Mouse (Mus musculus) liver, embryonic 11.5 days (tissue): ENCODE data around the gene Akap4. TPM values are rescaled to one million over a fixed set of nuclear protein-coding genes. Genes with fewer than 3 reads are reported as not detected.

Source experiments
- ATAC-seq: fragments of 200-750 bp; cut with Nextera tagmentation; replicated peaks from 2 replicates; pipeline ENCODE4 v1.8.0; 2017; ENCODE audit warnings: moderate number of reproducible peaks, mild to moderate bottlenecking, moderate TSS enrichment, moderate library complexity; ENCODE audit not compliant: low FRiP score
- DNase-seq: peaks from one replicate; pipeline ENCODE4 v3.0.0-alpha.2; 2017; ENCODE audit warnings: low spot score
- H3K27ac ChIP-seq: fragments of 300-500 bp; sonication (generic); 2 replicates; pipeline ENCODE4 v1.5.1; 2014; ENCODE audit warnings: mild to moderate bottlenecking, low read depth, low read length, control low read depth
- H3K27me3 ChIP-seq: fragments of 300-500 bp; sonication (generic); replicated peaks from 2 replicates; pipeline ENCODE4 v1.6.1; 2014; ENCODE audit warnings: low read length, mixed read lengths; ENCODE audit not compliant: control insufficient read depth, insufficient read depth
- H3K36me3 ChIP-seq: fragments of 300-500 bp; sonication (generic); 2 replicates; pipeline ENCODE4 v1.6.1; 2014; ENCODE audit warnings: mild to moderate bottlenecking, low read length, moderate library complexity, mixed read lengths; ENCODE audit not compliant: control insufficient read depth, insufficient read depth
- H3K4me1 ChIP-seq: fragments of 300-500 bp; sonication (generic); replicated peaks from 2 replicates; pipeline ENCODE4 v1.6.1; 2014; ENCODE audit warnings: low read length, mixed read lengths; ENCODE audit not compliant: control insufficient read depth, insufficient read depth
- H3K4me2 ChIP-seq: fragments of 300-500 bp; sonication (generic); 2 replicates; pipeline ENCODE4 v1.6.1; 2014; ENCODE audit warnings: mild to moderate bottlenecking, control low read depth, moderate library complexity
- H3K4me3 ChIP-seq: fragments of 300-500 bp; sonication (generic); 2 replicates; pipeline ENCODE4 v1.5.1; 2014; ENCODE audit warnings: low read depth, low read length, control low read depth
- H3K9ac ChIP-seq: fragments of 300-500 bp; sonication (generic); 2 replicates; pipeline ENCODE4 v1.6.1; 2014; ENCODE audit warnings: low read depth, low read length, control low read depth
- H3K9me3 ChIP-seq: fragments of 300-500 bp; sonication (generic); 2 replicates; pipeline ENCODE4 v1.6.1; 2016; ENCODE audit warnings: low read length, inconsistent platforms, mixed read lengths; ENCODE audit not compliant: control insufficient read depth
- WGBS: fragments of 180-500 bp; shearing (Covaris S2); extraction: QIAGEN DNeasy Blood & Tissue Kit; methylation state at CpG from one replicate; pipeline ENCODE4 v1.1.7; 2014; 5-methylcytosine and 5-hydroxymethylcytosine counted together
- polyA plus RNA-seq: library from polyadenylated mRNA; unstranded; fragments of >200 nt; fragmentation: Nextera tagmentation; extraction: Ambion mirVana; gene quantifications from 2 replicates; pipeline ENCODE4 v1.2.1, GENCODE M21; 2014

Akap4 gene
- polyA plus RNA-seq = not detected in 2 replicates

- H3K27ac ChIP-seq = no peak within 1 kb of the TSS
- H3K4me3 ChIP-seq = no peak within 1 kb of the TSS
- 88% methylated on average over 1 of the region's 1 CpGs for WGBS
- H3K27me3 ChIP-seq = no peaks in the 10 kb centered on the region
- H3K4me1 ChIP-seq = no peaks in the 10 kb centered on the region
- no peak for ATAC-seq
- H3K36me3 ChIP-seq = no peaks in the 10 kb centered on the region
- no peak within 1 kb of the TSS for H3K4me2 ChIP-seq
- no peak for DNase-seq
- no peaks in the 10 kb centered on the region for H3K9me3 ChIP-seq
- H3K9ac ChIP-seq = no peak within 1 kb of the TSS
These were observed at the start of gene Akap4 for GRCm38 (mm10) chrX:7067219-7067618. Akap4 (plus strand) TSS chrX:7067519.

GRCm38 (mm10) chrX:7041519-7041918 is 25.8 kb upstream of the Akap4 start, which contains the start of gene Ccnb3:
Ccnb3 (minus strand) TSS chrX:7041619.
- no peaks in the 10 kb centered on the region for H3K27me3 ChIP-seq
- DNase-seq = no peak
- no peaks in the 10 kb centered on the region for H3K4me1 ChIP-seq
- H3K4me3 ChIP-seq = no peak within 1 kb of the TSS
- H3K9me3 ChIP-seq = no peaks in the 10 kb centered on the region
- no peak within 1 kb of the TSS for H3K27ac ChIP-seq
- H3K4me2 ChIP-seq = no peak within 1 kb of the TSS
- H3K9ac ChIP-seq = no peak within 1 kb of the TSS
- 91% methylated on average over 19 of the region's 19 CpGs for WGBS
- H3K36me3 ChIP-seq = no peaks in the 10 kb centered on the region
- ATAC-seq = no peak

GRCm38 (mm10) chrX:7057056-7057455 is 10.3 kb upstream of the Akap4 start:
- no peak for DNase-seq
- H3K9ac ChIP-seq = no peak overlapping the region
- peak overlapping the region; percentile 40; the same call in 1 of the 2 replicates for H3K27ac ChIP-seq

GRCm38 (mm10) chrX:7057634-7058033 is 9.7 kb upstream of the Akap4 start:
- ATAC-seq = peak; percentile 96
- peak overlapping the region; percentile 40 for H3K27ac ChIP-seq
- no peaks in the 10 kb centered on the region; the same call in 1 of the 2 replicates for H3K4me1 ChIP-seq
- no peaks in the 10 kb centered on the region for H3K27me3 ChIP-seq
- no peaks in the 10 kb centered on the region for H3K36me3 ChIP-seq
- peak overlapping the region; percentile 20; the same call in 1 of the 2 replicates for H3K4me2 ChIP-seq
- no peak overlapping the region for H3K9ac ChIP-seq
- H3K4me3 ChIP-seq = no peak overlapping the region
- WGBS = 60% methylated on average over 2 of the region's 2 CpGs
- H3K9me3 ChIP-seq = no peaks in the 10 kb centered on the region
- DNase-seq = no peak

More at GRCm38 (mm10) chrX:7057056-7057455, 10.3 kb upstream of the Akap4 start:
- Histone ChIP-seq H3K27me3 (no peaks in the 10 kb centered on the region), H3K36me3 (no peaks in the 10 kb centered on the region), H3K4me3 (no peak overlapping the region), H3K4me2 (peak overlapping the region; percentile 1; the same call in 1 of the 2 replicates), H3K9me3 (no peaks in the 10 kb centered on the region), H3K4me1 (no peaks in the 10 kb centered on the region; the same call in 1 of the 2 replicates)
- ATAC-seq = peak; percentile 69

- Histone ChIP-seq H3K27ac (no peak overlapping the region), H3K9ac (no peak overlapping the region), H3K36me3 (no peaks in the 10 kb centered on the region), H3K9me3 (no peaks in the 10 kb centered on the region), H3K27me3 (no peaks in the 10 kb centered on the region), H3K4me2 (no peak overlapping the region), H3K4me3 (no peak overlapping the region), H3K4me1 (no peaks in the 10 kb centered on the region)
- no peak for DNase-seq
- no peak for ATAC-seq
These were observed 3.2 kb upstream of the Akap4 start for GRCm38 (mm10) chrX:7064109-7064508.

- Histone ChIP-seq H3K36me3 (no peaks in the 10 kb centered on the region), H3K9me3 (no peaks in the 10 kb centered on the region), H3K4me1 (no peaks in the 10 kb centered on the region), H3K9ac (no peak overlapping the region), H3K27ac (no peak overlapping the region), H3K4me3 (no peak overlapping the region), H3K4me2 (no peak overlapping the region), H3K27me3 (no peaks in the 10 kb centered on the region)
- WGBS = 70% methylated on average over 2 of the region's 2 CpGs
- DNase-seq = no peak
- no peak for ATAC-seq
These were observed 683 bp downstream of the Akap4 start for GRCm38 (mm10) chrX:7068002-7068401.

- DNase-seq (no peak), ATAC-seq (no peak)
- Histone ChIP-seq H3K9ac (no peak overlapping the region), H3K27me3 (no peaks in the 10 kb centered on the region), H3K4me2 (no peak overlapping the region), H3K27ac (no peak overlapping the region), H3K4me1 (no peaks in the 10 kb centered on the region), H3K9me3 (no peaks in the 10 kb centered on the region), H3K36me3 (no peaks in the 10 kb centered on the region), H3K4me3 (no peak overlapping the region)
- WGBS = 55% methylated on average over 6 of the region's 6 CpGs
These were observed 12.6 kb downstream of the Akap4 start for GRCm38 (mm10) chrX:7079820-7080429.

GRCm38 (mm10) chrX:7085878-7086277 is 18.6 kb downstream of the Akap4 start:
- DNase-seq (no peak), ATAC-seq (no peak)
- Histone ChIP-seq H3K9me3 (no peaks in the 10 kb centered on the region), H3K4me2 (no peak overlapping the region), H3K27ac (no peak overlapping the region), H3K4me1 (no peaks in the 10 kb centered on the region), H3K9ac (no peak overlapping the region), H3K27me3 (no peaks in the 10 kb centered on the region), H3K4me3 (no peak overlapping the region), H3K36me3 (no peaks in the 10 kb centered on the region)
- WGBS = 54% methylated on average over 1 of the region's 1 CpGs

- no peaks in the 10 kb centered on the region for H3K4me1 ChIP-seq
- no peaks in the 10 kb centered on the region for H3K36me3 ChIP-seq
- H3K4me2 ChIP-seq = no peak overlapping the region
- H3K27ac ChIP-seq = no peak overlapping the region
- no peak overlapping the region for H3K9ac ChIP-seq
- no peaks in the 10 kb centered on the region for H3K27me3 ChIP-seq
- H3K9me3 ChIP-seq = no peaks in the 10 kb centered on the region
- no peak overlapping the region for H3K4me3 ChIP-seq
- DNase-seq (no peak), ATAC-seq (no peak)
These were observed 23.0 kb downstream of the Akap4 start for GRCm38 (mm10) chrX:7090323-7090722.
